Mouse (Mus musculus) mouse embryonic stem cell (cell line): Measurements from ENCODE around the gene Gria4.
"Not testable (repeated sequence)": the region's sequence is repeated elsewhere in the genome, so short reads cannot be mapped to it uniquely, and the experiment has no call there.

Experiments
- in situ Hi-C, 2 experiments: fragments of 300-500 bp; cut with MboI; formaldehyde crosslinking; loops; 1 replicate in 1 of 2; 3 replicates in 1 of 2; pipeline ENCODE4 v1.14.3; 2019 to 2020; ENCODE audit warnings: low sequenced_read_pairs in 2 of 2, low pct_unique_long_range_greater_than_20kb in 1 of 2, mixed read lengths in 1 of 2; ENCODE audit not compliant: unreplicated experiment in 1 of 2

Gria4 gene

DNA sequence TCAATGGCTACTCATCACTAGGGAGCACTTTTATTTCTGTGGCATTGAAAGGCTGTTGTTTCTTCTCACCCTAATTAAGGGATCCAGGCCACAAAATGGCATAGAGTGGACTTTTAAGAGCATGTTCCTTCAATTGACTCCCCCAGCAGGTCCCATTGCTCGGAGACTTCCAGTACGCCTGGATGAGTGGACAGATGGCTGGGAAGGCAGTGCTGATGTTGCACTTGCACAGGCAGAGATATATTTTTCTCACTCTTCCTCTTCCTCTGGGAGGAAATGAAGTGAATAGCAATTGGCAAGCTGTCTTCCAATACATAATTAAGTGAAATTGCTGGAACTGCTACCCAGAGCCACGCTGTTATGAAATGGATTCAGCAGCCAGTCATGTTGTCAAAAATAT is 190.7 kb downstream of the Gria4 start:
- in situ Hi-C loops = no loop called here

GRCm38 (mm10) chr9:4604236-4604635 is 191.8 kb downstream of the Gria4 start:
- in situ Hi-C loops = no loop called here

GRCm38 (mm10) chr9:4601788-4602187 is 194.2 kb downstream of the Gria4 start:
- in situ Hi-C loops = no loop called here

GRCm38 (mm10) chr9:4573596-4573995 is 222.4 kb downstream of the Gria4 start:
- in situ Hi-C loops = no loop called here

DNA sequence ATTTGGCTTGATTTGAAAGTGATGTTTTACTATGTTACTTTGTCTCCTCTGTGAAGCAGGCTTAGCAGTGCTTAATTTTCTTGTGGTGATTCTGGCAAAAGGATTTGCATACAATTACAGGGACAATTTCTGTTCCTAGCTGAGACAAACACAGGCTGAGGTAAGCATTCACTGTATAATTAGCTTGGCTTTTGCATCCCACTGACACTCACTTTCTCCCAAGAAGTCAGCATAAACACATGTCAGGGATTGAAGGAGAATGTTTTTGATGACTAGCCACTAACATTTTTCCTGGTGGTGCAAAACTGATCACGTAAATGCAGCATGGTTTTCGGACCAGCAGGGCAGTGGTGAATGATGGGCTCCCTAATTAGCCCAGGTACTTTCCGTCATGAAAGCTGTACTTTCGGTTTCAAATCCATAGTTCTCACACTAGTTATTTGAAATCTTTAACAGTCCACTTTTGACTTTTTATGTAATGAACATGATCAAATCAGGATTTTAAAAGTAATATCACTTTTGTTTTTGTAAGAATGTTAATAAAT is 240.5 kb downstream of the Gria4 start:
- in situ Hi-C loops = no loop called here

GRCm38 (mm10) chr9:4539218-4539617 is 256.8 kb downstream of the Gria4 start:
- in situ Hi-C loops = no loop called here

DNA sequence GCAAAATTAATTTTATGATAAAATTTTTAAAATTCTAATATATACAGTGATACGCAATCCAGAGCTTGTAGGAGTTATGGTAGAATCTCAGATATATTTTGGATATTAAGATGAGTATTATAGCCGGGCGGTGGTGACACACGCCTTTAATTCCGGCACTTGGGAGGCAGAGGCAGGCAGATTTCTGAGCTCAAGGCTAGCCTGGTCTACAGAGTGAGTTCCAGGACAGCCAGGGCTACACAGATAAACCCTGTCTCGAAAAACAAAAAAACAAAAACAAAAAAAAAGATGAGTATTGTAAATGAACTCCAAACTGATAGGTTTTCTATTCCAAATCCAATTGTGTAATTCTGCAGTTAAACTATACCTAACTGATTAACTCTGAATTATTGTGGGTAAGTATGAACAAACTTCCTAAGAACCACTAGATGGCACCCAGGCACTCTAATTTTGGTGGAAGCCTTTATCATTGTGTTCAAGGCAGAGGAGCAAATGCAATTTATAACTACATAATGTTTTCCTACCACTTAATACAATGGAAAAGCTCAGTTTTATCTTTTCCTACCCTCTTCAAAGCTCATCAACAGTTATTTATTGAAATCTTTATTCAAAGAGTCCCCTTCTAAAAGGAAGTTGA is 259.4 kb downstream of the Gria4 start:
- in situ Hi-C loops = no loop called here

- in situ Hi-C loops = no loop called here
Observed at GRCm38 (mm10) chr9:4514563-4514885, 281.5 kb downstream of the Gria4 start.

DNA sequence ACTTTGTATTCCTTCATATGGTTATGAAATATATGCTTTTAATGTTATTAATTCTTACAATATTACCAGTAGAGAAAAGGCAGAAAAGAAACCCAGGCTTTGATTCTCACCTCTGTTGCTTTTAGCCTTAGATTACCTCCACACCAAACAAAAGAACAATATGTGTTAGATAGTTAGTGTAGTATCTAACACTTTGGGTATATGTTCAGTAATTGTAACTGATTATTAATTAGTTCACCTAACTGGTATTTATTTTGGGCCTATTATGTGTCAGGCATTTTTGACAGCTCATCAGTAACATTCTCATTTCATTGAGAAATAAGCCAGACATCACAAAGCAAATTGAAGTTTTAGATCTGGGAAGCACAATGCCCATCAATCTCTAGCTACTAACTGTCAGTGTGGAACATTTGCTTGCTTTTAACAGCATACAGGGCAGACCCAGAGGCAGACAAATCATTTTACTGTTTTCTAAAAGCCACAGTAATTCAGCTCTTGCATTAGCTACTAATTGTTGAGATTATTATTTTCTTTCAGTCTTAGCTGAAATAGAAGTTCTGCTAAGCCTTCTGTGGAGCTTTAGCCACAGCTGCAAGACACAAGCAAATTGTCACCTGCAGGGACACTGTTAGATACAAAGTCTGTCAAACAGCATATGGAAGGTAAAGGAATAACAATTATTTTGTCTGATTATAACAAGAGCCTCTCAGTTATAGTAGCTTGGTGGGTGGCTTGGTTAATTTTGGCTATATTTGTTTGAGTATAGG is 282.1 kb downstream of the Gria4 start:
- in situ Hi-C loops = no loop called here

DNA sequence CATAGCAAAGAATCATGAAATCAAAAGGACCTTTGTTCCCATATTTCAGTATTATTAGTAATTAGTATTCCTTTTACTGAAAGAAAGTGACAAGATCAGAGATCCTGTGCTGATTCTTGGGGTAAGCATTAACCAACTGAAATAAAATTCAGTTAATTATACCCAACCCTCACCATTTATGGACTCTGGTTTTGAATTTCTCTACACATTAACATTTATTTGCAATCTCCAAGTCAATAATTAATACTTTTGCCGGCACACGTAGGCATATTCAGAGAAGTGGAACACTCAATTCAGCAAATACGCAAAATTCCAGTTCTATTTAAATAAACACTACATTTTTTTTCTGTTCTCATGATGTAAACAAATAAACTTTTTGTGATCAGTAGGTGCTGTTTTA is 289.9 kb downstream of the Gria4 start:
- in situ Hi-C loops = no loop called here

DNA sequence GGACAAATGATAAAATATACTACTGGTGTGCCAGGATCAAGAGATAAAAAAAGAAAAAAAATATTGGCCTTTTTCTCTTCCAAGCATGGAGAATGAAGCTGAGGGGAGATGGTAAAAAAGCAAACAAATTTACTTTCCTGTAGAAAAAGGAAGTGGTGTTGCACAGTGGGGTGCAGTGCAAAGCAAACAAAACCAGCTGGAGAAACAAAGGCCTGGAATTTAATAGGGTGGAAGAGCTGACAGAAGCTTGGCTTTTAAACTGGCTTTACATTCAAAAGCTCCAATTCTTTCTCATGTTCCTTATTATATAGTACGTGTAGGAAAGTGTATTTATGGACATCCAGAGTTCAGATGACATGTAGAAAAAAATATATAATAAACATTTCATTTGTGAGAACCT is 290.9 kb downstream of the Gria4 start:
- in situ Hi-C loops = no loop called here

DNA sequence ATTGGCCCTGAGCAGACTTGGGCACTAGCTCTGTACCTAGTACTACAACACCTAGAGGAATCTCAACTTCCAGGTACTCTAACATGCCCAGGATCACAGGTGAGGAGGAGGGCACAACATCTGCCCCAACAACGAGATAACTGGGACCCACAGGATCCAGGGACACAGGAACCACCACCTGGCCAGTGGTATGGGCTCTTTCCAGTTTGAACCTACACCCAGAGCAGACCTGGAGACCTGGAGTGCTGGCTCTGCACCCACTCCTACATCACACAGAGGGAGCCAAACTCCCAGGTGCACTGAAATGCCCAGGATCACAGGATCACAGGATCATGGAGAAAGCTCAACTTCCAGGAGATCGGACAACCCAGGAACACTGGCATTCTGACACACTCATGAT is 309.6 kb downstream of the Gria4 start:
- in situ Hi-C loops = no loop called here

GRCm38 (mm10) chr9:4484502-4484901 is 311.5 kb downstream of the Gria4 start:
- in situ Hi-C loops = no loop called here

GRCm38 (mm10) chr9:4470791-4471190 is 325.2 kb downstream of the Gria4 start:
- in situ Hi-C loops = no loop called here

DNA sequence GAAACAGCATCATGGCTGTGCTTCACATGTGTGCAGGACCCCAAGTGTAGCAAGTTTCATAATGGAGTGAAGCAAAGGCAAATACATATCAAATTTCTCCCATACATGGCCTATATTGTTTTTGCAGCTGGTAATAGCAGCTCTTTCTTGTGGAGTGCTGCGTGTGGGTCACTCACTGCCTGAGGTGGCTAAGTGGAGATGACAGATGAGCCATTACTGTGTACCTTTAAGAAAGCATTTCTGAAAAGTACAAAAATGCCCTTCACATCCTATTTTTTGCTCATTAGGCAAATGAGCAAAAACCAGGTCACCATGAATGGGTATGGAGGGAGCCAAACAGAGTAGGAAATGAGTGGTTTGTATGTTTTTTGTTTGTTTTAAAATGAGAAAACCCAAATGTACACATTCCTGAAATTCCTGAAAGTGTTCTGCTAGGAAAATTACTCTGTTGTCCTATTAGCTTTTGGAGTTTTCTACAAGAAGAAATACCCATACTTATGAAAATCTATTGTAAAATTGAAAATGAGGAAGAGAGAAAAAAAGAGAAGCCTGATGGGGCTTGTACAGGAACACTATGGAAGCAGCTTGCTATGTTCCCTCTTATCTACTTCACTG is 336.5 kb downstream of the Gria4 start:
- in situ Hi-C loops = no loop called here

GRCm38 (mm10) chr9:4458193-4458592 is 337.8 kb downstream of the Gria4 start:
- in situ Hi-C loops = no loop called here

DNA sequence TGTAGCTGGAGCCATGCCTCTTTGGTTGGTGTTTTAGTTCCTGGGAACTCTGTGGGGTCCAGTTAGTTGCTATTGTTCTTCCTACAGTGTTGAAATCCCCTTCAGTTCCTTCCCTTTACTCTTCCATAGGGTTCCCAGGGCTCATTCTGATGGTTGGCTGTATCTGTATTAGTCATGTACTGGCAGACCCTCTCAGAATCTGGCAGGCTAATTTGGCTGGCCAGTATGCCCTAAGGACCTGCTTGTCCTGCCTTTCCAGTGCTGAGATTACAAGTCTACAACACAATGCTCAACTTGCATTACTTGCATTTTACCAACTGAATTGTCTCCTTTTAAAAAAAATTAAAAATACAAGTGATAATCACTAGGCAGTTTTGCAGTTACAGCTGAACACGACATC is 338.4 kb downstream of the Gria4 start:
- in situ Hi-C loops = no loop called here

GRCm38 (mm10) chr9:4442908-4443307 is 353.1 kb downstream of the Gria4 start:
- in situ Hi-C loops = no loop called here

- in situ Hi-C loops = not testable (repeated sequence)
Observed at GRCm38 (mm10) chr9:4400801-4401200, 395.2 kb downstream of the Gria4 start.

DNA sequence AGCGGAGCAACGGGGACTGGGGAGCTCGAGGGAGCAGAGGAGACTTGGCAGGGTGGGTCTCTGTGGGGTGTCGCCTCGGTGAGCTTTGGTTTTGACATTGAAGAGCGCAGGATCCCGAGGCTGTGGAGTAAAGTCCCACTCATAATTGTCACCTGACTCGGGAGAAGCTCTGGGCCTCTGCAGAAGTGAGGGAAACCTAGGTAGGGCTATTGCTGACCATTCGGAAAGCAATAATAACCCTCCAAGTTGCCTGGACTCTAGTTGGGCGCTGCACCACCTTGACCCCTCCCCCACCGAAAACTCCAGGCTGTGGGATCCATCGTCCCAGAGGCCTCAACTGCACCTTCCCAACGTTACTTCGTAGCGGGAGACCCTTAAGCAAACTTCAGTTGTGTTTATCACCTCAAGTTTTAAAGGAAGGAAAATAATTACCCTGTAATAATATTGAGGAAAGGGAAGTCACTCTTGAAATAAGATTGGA is 419.4 kb downstream of the Gria4 start:
- in situ Hi-C loops = no loop called here
